Mouse (Mus musculus) spleen, postnatal 10 days (tissue): ENCODE results near the gene Exosc7.

Experiments
- DNase-seq, 2 experiments: peaks; one replicate each; pipeline ENCODE4 v3.0.0; 2021 to 2022; ENCODE audit warnings: low spot score in 2 of 2

The Exosc7 gene

DNA sequence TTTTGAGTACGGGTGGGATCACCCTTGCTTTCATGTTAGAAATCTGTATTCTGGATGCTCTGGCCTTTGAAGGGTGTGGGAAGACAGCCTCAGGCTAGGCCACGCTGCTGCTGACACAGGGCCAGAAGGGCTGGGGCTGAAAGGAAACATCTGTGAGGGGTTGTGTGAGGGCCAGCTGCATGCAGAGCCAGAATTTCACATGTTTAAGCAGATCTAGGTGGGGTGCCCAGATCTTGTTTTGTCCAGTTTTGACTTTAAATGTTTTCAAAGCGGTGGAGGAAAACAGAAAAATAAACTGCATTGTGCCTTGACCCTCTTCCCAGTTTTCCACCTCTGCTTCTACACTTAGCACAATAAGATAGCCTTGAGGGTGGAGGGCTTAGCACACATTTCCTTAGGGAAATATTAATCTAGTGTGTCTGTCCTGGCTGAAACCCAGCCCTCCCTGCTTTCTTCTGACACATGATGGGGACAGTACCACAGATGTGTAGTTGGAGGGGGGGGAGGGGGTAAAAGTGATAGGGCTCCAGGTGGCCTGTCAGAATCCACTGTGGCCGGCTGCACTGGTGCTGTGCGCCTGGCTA is 26.0 kb downstream of the Exosc7 start:
- DNase-seq: no peak

DNA sequence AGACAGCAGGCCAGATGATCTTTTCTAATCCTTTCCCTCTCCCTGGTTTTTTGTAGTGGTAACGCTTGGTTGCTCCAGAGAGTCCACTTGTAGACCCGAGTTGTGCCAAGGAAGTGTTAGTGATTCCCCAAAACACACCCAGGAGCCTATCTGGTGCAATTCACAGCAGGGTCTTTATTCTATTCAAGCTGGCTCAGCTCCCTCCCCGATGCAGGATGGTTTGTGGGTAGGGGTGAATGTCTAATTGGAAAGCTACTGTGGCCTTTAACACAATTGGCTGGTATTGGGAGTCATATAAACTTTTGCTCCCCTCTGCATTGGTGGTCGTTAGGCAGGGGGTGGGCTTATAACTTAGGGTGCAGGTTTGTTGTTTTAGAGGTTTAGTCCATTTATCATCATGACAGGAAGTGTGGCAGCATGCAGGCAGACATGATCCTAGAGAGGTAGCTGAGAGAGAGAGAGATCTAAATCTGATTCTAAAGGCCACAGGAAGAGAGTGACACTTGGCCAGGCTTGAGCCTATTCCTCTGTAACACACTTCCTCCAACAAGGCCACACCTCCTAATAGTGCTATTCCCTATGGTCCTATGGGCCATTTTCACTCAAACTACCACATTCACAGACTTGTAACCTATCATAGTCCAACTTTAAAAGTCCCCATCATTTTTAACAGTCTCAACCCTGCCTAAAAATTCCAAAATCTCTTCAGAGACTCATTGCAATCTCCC is 27.0 kb downstream of the Exosc7 start:
- DNase-seq: no peak

DNA sequence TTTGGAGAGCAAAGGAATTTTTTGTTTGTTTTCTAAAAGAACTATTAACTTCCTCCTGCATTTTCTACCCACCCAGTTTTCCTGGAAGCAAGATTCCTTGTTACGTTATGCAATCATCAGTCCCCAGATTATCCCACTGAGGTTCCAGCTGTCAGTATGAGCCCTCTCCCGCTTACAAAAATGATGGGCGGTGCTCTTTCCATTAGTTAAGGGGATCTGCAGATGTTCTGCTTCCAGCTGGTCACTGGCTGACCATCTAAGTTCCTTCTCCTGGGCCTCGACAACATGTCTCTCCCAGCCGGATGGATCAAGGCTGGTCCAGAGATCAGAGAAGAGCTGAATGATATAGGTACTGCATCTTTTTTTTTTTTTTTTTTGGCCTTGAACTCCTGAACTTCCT is 35.4 kb downstream of the Exosc7 start:
- DNase-seq: no peak

DNA sequence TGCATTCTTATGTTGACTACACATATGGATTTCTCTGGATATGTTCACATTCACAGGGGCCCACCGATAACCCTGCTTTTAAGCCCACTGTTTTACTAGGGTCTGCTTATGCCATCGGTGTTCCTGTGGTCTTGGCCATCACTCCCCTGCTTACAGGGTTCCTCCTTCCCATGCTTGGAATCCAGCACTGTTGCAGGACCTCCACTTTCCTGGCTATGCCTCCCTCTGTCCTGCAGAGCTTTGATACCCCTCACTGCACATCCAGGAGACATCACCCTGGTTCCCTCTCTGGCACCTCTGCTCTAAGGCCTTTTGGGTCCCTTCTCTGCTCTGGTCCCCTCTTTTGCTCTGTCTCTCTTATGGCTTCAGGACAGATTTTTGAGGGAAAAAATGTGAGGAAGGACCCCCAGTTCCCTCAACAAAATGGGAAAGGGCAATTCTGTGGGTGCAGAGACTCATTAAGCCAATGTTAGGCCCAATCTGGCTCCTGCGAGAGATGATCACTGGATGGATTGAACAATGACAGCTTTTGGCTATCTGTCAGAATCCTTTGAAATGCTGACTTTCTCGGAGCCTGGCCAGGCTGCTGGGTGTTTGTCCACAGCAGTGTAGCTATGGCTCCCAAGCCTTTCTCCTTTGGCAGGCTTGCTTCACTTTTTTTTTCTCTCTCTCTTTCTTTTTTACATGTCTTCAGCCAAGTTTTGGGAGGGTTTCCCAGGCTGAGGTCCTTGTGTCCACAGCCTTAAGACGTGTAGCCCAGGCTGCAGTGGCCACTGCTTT is 37.4 kb downstream of the Exosc7 start, which contains the start of gene Clec3b:
Gene Clec3b, plus strand, starts transcription at position 706 of the 780 bp plus-strand sequence.
- no peak for DNase-seq

DNA sequence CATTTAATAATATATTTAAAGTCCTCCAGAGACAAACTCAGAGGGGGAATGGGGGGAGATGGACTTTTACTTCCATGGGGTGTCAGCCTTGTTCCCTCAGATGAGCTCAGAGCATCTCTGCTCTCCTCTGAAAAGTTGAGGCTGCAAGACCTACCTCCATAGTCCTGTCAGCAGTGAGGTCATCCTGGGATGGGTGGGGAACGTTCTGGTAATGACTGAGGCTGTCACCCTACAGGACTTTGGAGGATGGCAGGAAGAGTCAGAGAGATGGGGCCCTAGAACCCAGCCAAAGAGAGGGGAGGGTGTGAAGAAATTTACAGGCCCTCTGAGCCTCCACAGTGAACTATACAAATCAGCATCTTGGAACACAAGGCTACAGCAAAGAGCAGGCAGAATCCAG is 38.5 kb downstream of the Exosc7 start:
- no peak for DNase-seq

DNA sequence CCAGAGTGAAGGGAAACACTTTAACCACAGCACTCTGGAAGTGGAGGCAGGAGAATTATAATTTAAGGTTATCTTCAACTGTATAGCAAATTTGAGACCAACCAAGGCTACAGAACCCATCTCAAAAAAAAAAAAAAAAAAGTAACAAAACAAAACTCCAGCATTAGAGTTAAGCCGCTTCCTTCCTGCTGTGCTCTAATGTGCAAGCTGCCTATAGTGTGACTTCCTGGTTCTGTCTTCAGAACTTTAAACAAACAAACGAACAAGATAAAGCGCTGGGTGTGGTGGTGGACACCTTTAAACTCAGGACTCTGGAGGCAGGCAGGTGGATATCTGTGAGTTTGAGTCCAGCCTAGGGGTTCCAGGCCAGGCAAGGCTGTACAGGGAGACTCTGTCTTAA is 39.0 kb downstream of the Exosc7 start:
- no peak for DNase-seq

DNA sequence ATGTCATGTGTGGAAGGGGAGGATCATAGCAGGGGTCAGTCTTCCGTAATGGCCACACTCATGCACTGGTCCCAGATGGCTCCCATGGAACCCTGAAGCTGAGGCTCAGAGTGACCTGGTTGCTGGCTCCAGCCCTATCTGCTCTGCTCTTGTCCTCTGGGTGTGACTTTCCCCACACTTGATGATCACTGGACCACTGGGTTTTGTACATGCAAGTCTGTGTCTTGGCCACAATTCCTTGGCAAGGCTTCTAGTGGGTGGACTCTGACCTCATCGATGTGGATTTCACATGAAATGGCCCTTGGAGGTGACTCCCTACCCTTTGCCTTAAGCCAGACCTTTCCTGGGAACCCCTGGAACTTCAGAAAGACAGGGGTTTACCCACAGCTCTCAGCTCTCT is 40.1 kb downstream of the Exosc7 start:
- no peak for DNase-seq

DNA sequence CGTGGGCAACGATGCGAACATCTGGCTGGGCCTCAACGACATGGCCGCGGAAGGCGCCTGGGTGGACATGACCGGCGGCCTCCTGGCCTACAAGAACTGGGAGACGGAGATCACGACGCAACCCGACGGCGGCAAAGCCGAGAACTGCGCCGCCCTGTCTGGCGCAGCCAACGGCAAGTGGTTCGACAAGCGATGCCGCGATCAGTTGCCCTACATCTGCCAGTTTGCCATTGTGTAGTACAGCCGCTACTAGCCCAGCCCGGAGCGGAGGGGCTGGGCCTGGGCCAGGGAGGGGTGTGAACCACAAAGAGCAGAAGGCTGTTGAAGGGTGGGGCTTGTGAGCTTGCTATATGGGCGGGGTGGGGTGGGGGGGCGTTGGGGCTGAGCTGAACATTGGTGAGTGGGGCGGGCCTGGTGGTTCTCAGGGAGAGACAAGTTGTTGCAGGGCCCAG is 43.9 kb downstream of the Exosc7 start:
- peak; percentile 33 to 66 for DNase-seq

DNA sequence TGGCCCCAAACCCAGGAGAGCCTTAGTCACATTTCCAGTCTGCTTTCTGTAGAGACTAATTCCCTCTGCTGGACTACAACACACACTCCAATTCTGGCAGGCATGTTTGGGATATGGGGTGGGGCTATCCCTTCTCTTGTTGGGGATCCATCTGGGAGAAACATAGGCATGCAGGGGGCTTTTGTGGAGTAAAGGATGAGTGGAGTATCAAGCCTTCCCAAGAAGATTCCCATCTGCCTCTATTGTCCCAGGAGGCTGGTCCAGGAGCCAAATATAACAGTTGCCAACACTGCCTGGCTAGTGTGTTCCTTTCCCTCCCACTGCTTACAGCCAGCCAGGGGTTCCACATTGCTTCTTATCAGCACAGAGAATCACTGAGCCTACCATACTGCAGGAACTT is 44.7 kb downstream of the Exosc7 start:
- DNase-seq: no peak

DNA sequence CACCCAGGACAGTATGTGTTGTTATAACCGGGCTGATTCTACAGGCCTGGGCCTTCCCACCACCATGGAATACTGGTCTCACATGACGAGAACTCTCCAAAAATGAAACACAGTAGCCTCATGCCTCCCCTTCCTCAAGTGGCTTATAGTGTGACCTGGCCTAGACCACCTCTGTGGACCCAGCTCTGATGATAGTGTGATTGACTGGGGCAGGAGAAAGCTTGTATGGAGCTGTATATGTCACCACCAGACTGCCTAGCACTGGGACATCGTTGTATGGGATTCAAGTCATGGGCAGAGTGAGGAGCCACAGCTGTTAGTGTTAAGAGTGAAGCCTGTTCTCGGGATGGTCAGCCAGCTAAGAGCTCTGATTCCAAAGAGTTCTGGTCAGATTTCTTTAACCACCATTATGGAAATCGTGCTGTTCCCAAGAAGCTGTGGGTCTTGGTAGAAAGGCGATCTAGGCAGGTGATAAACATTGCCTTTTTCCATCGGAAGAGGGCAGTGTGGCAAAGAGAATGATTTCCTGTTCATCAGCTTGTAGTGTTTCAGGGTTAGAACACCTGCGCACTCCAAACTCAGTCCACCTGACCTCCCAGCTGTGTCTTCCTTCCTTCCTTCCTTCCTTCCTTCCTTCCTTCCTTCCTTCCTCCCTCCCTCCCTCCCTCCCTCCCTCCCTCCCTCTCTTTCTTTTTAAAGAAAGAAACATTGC is 45.3 kb downstream of the Exosc7 start:
- DNase-seq: peak in 1 of 2 experiments; percentile 37

DNA sequence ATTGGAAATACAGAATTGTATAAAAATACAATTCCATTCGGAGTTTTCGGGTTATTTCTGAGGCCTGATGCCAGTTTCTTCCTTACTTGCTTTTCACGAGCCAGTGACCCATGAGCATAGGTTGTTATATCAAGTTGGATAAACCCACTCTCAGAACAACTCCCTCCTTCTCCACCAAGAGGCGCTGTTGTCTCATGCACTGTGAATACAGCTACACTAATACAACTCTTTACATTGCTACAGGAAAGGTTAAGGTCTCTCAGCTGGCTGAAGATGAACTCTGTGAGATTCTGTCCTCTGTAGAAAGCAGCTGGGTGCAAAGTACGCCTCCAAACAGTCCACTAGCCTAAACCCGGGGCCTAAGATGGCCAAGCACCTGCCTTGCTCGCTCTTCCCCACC is 46.3 kb downstream of the Exosc7 start:
- peak; percentile 21 to 70 for DNase-seq

DNA sequence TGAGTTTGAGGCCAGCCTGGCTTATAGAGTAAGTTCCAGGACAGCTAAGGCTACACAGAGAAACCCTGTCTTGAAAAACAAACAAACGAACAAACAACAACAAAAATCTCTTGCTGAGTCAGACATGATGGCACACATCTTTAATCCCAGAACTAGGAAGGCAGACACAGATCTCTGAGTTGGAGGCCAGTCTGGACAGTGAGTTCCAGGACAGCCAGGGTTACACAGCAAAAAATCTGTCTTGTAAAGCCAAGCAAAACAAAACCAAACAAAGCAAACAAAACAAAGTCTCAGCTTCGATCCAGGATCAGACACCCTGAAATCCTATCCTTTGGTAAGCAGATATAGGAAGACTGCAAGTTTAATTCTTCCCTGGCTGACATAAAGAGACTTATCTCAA is 48.8 kb downstream of the Exosc7 start:
- DNase-seq: no peak

DNA sequence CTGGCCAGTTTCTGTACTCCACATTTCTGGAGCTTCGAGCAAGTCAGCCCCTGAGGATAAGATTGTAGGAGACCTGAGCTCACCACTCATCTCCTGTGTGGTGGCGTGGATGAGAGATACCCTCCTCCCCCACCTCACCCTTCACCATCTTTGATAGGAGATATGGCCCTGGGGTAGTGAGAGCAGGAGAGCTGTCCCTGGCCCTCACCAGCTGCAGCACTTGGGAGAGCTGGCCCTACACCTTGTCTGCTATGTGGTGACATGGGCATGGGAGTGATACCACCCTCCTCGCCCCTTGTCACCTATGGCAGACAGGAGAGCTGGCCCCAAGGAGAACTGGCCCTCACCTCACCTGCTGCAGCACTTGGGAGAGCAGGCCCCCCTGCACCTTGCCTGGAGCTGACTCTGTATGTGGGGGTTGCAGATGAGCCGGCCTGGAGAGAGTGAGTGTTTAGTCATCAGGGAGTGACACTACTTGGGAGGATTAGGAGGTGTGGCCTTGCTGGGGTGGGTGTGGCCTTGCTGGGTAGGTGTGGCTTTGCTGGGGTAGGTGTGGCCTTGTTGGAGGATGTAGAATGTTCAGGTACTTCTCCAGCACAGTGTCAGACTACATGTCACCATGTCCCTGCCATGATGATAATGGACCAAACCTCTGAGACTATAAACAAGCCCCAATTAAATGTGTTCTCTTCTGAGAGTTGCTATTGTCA is 50.1 kb downstream of the Exosc7 start:
- DNase-seq: no peak

DNA sequence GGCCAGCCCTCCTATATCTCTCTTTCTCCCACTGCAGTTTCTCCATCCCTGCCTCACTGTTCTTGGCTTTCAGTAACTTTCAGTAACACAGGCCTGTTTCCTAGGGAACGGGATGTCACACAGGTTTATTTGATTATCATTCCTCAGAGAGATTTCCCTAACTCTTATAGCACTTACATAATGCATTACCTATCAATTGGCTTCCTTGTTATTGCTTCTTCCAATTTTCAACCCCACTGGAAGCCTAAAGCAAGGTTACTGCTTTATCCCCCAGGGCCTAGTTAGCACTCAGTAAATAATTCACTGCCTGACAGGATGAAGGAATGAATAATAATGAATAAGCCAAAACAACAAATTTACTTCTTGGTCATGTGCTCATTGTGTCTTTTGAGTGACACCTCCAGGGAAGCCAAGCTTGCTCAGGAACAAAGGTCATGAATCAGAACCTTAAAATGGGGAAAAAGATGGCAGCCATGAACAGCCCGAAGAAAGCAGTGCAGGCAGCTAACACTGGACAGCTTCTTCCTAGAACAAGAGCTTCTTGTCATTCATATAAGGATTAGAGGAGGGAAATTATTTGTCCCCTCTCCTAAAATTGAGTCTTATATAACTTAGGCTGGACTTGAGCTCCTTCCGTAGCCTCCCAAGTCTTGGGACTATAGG is 52.9 kb downstream of the Exosc7 start:
- no peak for DNase-seq

DNA sequence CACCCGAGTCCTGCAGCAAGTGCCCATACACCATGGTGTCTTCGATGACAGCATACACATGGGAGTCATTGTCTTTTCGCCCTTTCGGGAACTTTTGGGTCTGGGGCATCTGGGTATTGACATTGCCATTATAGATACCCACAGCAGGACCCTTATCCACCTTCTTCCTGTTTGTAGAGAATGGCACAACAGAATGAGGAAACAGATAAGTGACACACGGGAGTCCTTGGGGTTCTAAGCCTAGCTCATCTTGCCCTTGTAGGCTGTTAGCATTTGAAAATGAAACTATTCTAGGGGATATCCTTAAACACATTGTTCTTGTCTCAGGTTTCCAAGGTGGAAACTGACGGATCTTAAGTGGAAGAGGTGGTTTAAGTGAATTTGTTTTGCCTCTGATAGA is 60.7 kb downstream of the Exosc7 start:
- DNase-seq: no peak

DNA sequence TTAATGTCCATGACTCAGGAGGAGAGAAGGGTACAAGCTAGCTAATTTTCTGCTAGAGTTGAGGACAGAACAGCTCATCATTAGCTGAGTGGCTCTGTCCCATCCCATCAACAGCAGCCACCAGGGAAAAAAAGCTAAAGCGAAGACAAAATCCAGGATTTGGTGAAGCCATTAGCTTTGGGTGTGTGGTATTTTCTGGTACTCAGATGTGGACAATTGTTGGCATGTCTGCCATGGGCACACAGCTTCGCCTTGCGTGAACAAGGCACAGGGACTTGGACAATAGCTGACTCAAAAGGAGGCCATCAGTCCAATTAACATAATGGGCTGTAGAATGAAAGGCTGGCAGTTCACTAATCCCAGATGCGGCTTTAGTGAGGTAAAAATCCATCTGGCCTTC is 61.3 kb downstream of the Exosc7 start:
- no peak for DNase-seq

DNA sequence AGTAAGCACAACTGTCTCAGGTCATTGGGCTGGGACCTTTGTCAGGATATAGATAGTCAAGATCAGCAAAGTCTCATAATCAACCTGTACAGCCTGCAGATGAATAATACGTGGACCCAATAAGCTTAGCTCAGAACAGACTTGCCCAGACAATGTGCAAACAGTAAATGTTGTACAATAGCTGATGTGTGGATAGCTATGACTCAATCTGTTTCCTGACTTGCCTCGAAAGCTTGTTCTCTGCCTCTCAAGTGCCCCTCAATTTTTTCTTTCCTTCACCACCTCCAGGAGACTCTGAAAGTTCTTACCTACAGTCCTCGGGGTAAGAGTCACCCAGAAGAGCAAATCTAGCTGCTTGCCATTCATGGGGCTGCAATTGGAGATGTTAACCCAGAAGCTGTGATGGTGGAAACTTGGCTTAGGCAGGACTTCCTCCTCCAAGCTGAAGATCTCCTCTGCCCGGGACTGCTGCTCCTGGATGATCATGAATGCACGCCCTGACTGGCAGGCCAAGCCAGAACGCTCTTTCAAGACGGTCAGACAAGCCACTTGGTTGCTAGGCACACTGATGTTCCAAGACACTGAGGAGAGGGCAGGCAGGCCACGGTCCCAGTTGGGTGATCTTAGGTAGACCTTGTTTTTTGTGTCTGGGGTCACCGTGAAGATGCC is 64.5 kb downstream of the Exosc7 start:
- DNase-seq: no peak

DNA sequence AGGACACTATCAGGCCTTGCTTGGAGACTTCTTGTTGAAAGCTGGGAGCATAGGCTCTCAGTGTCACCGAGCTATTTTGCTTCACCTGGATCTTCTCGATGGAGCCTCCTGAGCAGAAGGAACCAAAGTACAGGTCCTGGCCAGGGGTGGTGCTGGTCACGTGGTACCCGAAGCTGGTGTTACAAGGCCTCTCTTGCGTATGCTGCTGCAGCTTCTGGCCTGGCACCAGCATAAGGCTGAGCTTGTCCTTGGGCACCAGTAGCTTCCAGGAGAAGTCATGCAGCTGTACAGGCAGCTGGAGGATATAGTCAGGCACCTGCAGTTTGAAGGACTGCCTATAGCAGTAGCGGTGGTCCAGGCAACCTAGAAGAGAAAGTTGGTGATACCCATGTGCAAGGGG is 67.0 kb downstream of the Exosc7 start:
- no peak for DNase-seq

DNA sequence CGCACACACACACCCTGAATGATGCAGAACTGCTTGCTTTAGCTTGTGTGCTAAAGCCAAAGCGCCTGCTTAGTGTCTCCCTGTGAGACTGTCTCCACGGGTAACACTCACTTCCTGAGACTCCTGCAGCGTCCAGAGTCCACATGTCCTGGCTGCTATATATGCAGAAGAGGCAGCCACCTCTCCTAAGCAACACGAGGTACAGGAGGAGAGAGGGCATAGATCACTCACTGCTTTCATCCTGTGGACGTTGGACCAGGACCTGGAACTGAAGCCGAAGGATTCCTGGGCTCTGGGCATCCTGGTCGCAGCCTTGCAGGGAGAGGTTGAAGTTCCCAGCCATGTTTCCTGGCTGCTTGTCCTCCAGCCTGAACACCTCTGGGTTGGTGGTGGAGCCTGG is 70.2 kb downstream of the Exosc7 start:
- no peak for DNase-seq

DNA sequence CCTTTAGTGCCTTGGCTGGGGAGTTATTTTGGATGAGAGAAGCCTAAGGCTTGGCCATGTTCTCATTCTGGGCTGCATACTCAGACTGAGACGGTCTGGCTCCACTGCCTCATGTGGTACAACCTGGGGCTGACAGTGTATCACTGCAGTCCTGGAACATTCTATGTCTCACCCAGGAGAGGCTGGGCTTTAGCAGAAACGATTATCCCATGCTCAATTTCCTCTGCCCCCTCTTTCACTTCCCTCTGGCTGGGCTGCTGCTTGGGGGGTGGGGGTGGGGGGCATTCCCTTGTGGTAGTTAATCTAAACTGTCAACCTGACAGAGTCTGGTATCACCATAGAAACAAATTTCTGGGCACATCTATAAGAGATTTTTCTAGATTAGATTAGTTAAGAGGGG is 72.5 kb downstream of the Exosc7 start:
- no peak for DNase-seq
